8 mouse cellular contexts compared by ENCODE assay signal in the genomic region with DNA sequence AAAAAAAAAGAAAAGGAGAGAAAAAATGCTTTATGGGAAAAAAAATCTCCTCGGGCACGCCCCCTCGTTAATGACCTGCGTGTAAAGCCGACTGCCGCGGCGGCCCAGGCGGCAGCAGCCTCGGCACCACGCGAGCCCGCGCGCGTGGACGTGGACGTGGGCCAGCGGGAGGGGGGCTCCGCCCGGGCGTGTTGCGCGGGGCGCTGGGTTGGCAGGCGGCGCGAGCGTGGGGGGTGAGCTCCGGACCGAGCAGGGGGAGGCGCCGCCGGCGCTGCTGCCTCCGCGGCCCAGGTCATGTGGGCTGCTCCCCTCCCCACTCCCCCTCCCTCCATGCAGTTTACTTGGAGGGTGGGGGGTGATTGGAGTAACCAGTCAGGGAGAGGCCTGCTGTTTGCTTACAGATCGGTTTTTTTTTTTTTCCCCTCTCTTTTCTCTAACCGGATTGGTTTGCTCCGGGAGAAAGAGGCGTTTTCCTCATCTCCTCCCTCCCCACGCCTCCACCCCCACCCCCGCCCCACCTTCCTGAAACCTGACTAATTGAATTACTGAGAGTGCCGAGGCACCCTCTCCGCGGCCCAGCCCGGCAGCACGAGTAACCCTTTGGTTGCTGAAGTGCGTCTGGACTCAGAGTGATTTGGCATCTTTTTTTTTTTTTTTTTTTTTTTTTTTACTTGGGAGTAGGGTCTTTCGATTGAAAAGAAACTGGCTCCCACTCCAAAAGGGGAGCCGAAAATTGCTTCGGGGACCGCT. TPM values are rescaled to one million over a fixed set of nuclear protein-coding genes. Genes with fewer than 3 reads are reported as not detected.
DNase-seq lines count a peak whose midpoint lies in the region; ATAC-seq and TF ChIP-seq lines count a peak whose summit lies in the region.

No protein-coding gene starts in this region.

- H3K4me1 ChIP-seq in hindbrain, embryonic 10.5 days (replicated peaks), result peaks cover 16% of the 10 kb centered on the region
- H3K4me1 ChIP-seq in lung, postnatal 0 days (ENCODE audit: insufficient read depth, low read depth, low read length), result no peaks in the 10 kb centered on the region; the same call in 1 of the 2 replicates

- peak; percentile 89 for ATAC-seq in lung, postnatal 0 days

- WGBS in hindbrain, embryonic 10.5 days, result under 1% methylated on average over 53 of the region's 53 CpGs
- WGBS in lung, postnatal 0 days, result 0% methylated on average over 24 of the region's 53 CpGs

- no peaks in the 10 kb centered on the region for H3K36me3 ChIP-seq in hindbrain, embryonic 10.5 days
- H3K36me3 ChIP-seq in lung, postnatal 0 days (ENCODE audit: insufficient read depth, low read length), result no peaks in the 10 kb centered on the region

- H3K4me3 ChIP-seq in hindbrain, embryonic 10.5 days, result peak overlapping the region; percentile 85
- peak overlapping the region; percentile 74 for H3K4me3 ChIP-seq in lung, postnatal 0 days (ENCODE audit: low read depth, low read length)

- peak; percentile 95 for DNase-seq in NIH3T3 (ENCODE audit: low read depth)
- DNase-seq in cerebellum, adult 9-10 months, result peak; percentile 45
- peak; percentile 49 to 78 for DNase-seq in frontal cortex, adult 2 months (ENCODE audit: extremely low spot score in 1 of 2, low spot score in 1 of 2)
- DNase-seq in hindbrain, embryonic 10.5 days (ENCODE audit: low spot score), result peak; percentile 92
- DNase-seq in layer of hippocampus, postnatal 14 days (ENCODE audit: low spot score in 2 of 2), result peak; percentile 65 to 75
- DNase-seq in lung, postnatal 0 days (ENCODE audit: low spot score), result peak; percentile 97
- peak; percentile 98 for DNase-seq in retina, postnatal 1 day
- DNase-seq in urinary bladder, postnatal 14 days (ENCODE audit: low spot score), result peak; percentile 89

- H3K4me2 ChIP-seq in lung, postnatal 0 days (replicated peaks; ENCODE audit: low read depth, low read length), result peak overlapping the region; percentile 98

- H3K27ac ChIP-seq in hindbrain, embryonic 10.5 days, result peak overlapping the region; percentile 98
- H3K27ac ChIP-seq in lung, postnatal 0 days (ENCODE audit: low read length), result peak overlapping the region; percentile 84

- no peak for TF ChIP-seq CTCF in lung, postnatal 0 days (IDR thresholded peaks at IDR 0.05)

- H3K27me3 ChIP-seq in hindbrain, embryonic 10.5 days (ENCODE audit: insufficient read depth, poor library complexity, severe bottlenecking), result no peaks in the 10 kb centered on the region
- peaks cover 11% of the 10 kb centered on the region; the same call in 1 of the 2 replicates for H3K27me3 ChIP-seq in lung, postnatal 0 days (replicated peaks; ENCODE audit: insufficient read depth, low read length)

- H3K9ac ChIP-seq in lung, postnatal 0 days (replicated peaks; ENCODE audit: low read depth), result peak overlapping the region; percentile 52

- no peaks in the 10 kb centered on the region for H3K9me3 ChIP-seq in hindbrain, embryonic 10.5 days
- H3K9me3 ChIP-seq in lung, postnatal 0 days (ENCODE audit: low read length), result no peaks in the 10 kb centered on the region

- TF ChIP-seq EP300 in lung, postnatal 0 days (IDR thresholded peaks at IDR 0.05), result no peak

RNA-seq across cellular contexts. Expression of a gene that starts 1.8 kb away (rescaled TPM):
- polyA plus RNA-seq in frontal cortex, adult 2 months (2012; rRNA removed), result 8.7 and 9.3 TPM in 2 replicates
- polyA plus RNA-seq in hindbrain, embryonic 10.5 days (2016; fragmentation: Nextera tagmentation; extraction: Ambion mirVana), result 40.5 and 50.5 TPM in 2 replicates
- 10 to 100 TPM in 1 of 2 experiments, 1 to 10 TPM in 1; 8.7 to 12.2 TPM for total RNA-seq in layer of hippocampus, postnatal 14 days (2021)
- polyA plus RNA-seq in lung, postnatal 0 days (2015; fragmentation: Nextera tagmentation; extraction: Ambion mirVana), result 6.7 TPM in 2 replicates

Comparison
In these comparisons a context has a peak if more than half of its experiments do, and no peak if none do; other contexts are left out.
1. Peak in every context shown above with its lines: DNase-seq, ATAC-seq, H3K4me3 ChIP-seq and H3K27ac ChIP-seq.
2. DNase-seq: peak in every context shown above with its lines; median percentile 98 in retina, postnatal 1 day; 97 in lung, postnatal 0 days; 95 in NIH3T3; 92 in hindbrain, embryonic 10.5 days; 89 in urinary bladder, postnatal 14 days; 70 in layer of hippocampus, postnatal 14 days; 64 in frontal cortex, adult 2 months; 45 in cerebellum, adult 9-10 months.